Mouse (Mus musculus): ENCODE data around the gene Tmco1. TPM values are rescaled to one million over a fixed set of nuclear protein-coding genes. Genes with fewer than 3 reads are reported as not detected.
A peak's percentile ranks its signal among the peaks of the same experiment; 100 is the strongest.
"Not testable (repeated sequence)": the region's sequence is repeated elsewhere in the genome, so short reads cannot be mapped to it uniquely, and the experiment has no call there.

Tmco1 gene
- polyA plus RNA-seq, 1 experiment from 2014 or later: 72.7 TPM

DNA sequence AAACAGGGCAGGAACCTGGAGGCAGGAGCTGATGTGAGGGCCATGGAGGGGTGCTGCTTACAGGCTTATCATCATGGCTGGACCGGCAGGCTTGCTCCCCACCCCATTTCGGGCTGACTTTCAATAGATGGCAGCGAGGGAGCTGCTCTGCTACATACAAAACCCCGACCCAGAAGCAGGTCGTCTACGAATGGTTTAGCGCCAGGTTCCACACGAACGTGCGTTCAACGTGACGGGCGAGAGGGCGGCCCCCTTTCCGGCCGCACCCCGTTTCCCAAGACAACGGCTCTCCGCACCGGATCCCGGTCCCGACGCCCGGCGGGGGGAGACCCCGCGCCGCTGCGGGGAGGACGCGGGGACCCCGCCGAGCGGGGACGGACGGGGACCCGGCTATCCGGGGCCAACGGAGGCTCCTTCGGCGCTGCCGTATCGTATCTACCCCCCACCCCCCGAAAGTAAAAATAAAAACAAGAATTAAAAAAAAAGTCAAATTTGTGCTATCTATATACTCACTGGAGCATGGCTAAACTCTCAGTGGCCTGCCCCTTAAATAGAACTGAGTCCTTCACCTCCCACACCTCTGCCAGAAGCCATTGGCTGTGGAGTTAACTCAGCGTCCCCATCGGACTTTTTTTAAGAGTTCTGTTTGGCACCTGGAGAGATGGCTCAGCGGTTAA lies 32.1 kb downstream of the Tmco1 start:
- WGBS: 1% methylated on average over 41 of the region's 47 CpGs
- H3K9me3 ChIP-seq (ENCODE audit: control insufficient read depth, low read length): no peaks in the 10 kb centered on the region
- peak overlapping the region; percentile 58 for H3K9ac ChIP-seq (ENCODE audit: low read depth, low read length)
- 0 out of 2 replicates have a peak, but pooled peaks cover 2% of the 10 kb centered on the region for H3K27me3 ChIP-seq (replicated peaks; ENCODE audit: control insufficient read depth, insufficient read depth, low read length)
- H3K36me3 ChIP-seq (ENCODE audit: control insufficient read depth, insufficient read depth, low read length): no peaks in the 10 kb centered on the region
- peak overlapping the region; percentile 79 for H3K4me2 ChIP-seq (ENCODE audit: low read length)
- H3K4me3 ChIP-seq (ENCODE audit: low read length): peak overlapping the region; percentile 46
- ATAC-seq: peak; percentile 28; the same call in 1 of the 2 replicates
- no peaks in the 10 kb centered on the region for H3K4me1 ChIP-seq (ENCODE audit: control insufficient read depth, insufficient read depth, low read depth, low read length)
- H3K27ac ChIP-seq (ENCODE audit: low read depth, low read length): no peak overlapping the region

DNA sequence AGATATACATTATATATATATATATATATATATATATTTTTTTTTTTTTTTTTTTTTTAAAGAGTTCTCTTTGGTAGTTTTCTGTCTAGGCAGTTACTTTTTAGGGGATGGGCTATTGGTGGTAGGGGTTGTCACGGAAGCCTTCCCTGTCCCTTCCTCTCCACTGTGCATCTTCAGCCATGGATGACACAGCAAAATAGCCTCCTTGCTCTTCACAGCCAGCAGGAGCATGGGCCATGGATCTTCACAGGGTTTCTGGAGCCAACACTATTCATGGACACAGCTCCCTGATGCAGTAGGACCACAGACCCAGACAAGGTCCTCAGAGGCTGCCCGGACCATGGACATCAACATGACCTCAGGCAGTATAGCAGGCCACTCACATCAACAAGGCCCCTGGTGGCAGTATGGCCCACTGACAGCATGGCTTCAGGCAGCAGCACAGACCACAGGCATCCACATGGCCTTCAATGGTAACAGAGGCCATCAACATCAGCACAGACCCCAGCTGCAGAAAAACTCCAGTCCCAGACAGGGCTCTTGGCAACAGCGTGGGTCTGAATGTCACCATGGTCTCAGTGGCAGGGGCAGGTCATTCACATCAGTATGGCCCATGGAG lies 32.8 kb downstream of the Tmco1 start:
- Histone ChIP-seq H3K9me3 (ENCODE audit: control insufficient read depth, low read length) (no peaks in the 10 kb centered on the region), H3K4me2 (ENCODE audit: low read length) (no peak overlapping the region), H3K4me1 (ENCODE audit: control insufficient read depth, insufficient read depth, low read depth, low read length) (no peaks in the 10 kb centered on the region), H3K27ac (ENCODE audit: low read depth, low read length) (no peak overlapping the region), H3K27me3 (replicated peaks; ENCODE audit: control insufficient read depth, insufficient read depth, low read length) (0 out of 2 replicates have a peak, but pooled peaks cover 2% of the 10 kb centered on the region), H3K4me3 (ENCODE audit: low read length) (no peak overlapping the region), H3K9ac (ENCODE audit: low read depth, low read length) (no peak overlapping the region), H3K36me3 (ENCODE audit: control insufficient read depth, insufficient read depth, low read length) (no peaks in the 10 kb centered on the region)
- WGBS: 90% methylated on average over 3 of the region's 3 CpGs
- ATAC-seq: peak; percentile 16; the same call in 1 of the 2 replicates

DNA sequence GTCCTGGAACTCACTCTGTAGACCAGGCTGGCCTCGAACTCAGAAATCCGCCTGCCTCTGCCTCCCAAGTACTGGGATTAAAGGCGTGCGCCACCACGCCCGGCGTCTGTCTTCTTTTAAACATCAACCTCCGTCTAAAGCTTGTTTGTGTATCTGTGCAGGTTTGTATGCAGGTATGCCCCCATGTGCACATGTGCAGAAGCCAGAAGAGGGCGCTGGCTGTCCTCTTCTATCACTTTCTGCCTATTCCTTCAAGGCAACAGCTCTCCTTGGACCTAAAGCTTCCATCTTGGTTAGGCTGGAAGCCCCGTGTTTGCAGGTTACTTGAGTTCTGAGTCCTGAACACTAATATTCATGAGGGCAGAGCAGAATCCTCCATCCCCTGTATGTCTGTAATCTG lies 34.7 kb downstream of the Tmco1 start:
- Histone ChIP-seq H3K27ac (ENCODE audit: low read depth, low read length) (no peak overlapping the region), H3K4me3 (ENCODE audit: low read length) (no peak overlapping the region), H3K27me3 (replicated peaks; ENCODE audit: control insufficient read depth, insufficient read depth, low read length) (0 out of 2 replicates have a peak, but pooled peaks cover 2% of the 10 kb centered on the region), H3K4me2 (ENCODE audit: low read length) (no peak overlapping the region), H3K9ac (ENCODE audit: low read depth, low read length) (no peak overlapping the region), H3K36me3 (ENCODE audit: control insufficient read depth, insufficient read depth, low read length) (no peaks in the 10 kb centered on the region), H3K9me3 (ENCODE audit: control insufficient read depth, low read length) (no peaks in the 10 kb centered on the region), H3K4me1 (ENCODE audit: control insufficient read depth, insufficient read depth, low read depth, low read length) (no peaks in the 10 kb centered on the region)
- no peak for ATAC-seq
- 89% methylated on average over 9 of the region's 10 CpGs for WGBS

DNA sequence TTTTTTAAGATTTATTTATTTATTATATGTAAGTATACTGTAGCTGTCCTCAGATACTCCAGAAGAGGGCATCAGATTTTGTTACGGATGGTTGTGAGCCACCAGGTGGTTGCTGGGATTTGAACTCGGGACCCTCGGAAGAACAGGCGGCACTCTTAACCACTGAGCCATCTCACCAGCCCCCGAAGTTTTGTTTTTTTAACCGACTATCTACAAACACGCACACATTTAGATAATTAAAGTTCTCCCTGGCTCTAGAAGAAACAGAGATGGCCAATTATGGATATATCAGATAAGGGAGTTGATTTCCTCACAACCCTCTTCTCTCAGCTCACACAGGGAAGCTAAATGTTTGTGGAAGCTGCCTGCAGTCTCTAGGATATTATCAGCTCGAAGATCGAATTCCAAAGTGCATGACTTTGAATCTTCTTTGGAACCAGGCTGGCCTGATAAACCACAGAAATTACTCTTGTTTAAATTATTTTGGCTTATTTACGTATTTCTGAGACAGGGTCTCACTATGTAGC lies 37.9 kb downstream of the Tmco1 start:
- not testable (repeated sequence) for ATAC-seq; H3K36me3 ChIP-seq (ENCODE audit: control insufficient read depth, insufficient read depth, low read length); H3K9ac ChIP-seq (ENCODE audit: low read depth, low read length); H3K4me2 ChIP-seq (ENCODE audit: low read length); H3K27ac ChIP-seq (ENCODE audit: low read depth, low read length); H3K4me1 ChIP-seq (ENCODE audit: control insufficient read depth, insufficient read depth, low read depth, low read length); H3K9me3 ChIP-seq (ENCODE audit: control insufficient read depth, low read length); H3K27me3 ChIP-seq (replicated peaks; ENCODE audit: control insufficient read depth, insufficient read depth, low read length); H3K4me3 ChIP-seq (ENCODE audit: low read length)
- 92% methylated on average over 10 of the region's 10 CpGs for WGBS

DNA sequence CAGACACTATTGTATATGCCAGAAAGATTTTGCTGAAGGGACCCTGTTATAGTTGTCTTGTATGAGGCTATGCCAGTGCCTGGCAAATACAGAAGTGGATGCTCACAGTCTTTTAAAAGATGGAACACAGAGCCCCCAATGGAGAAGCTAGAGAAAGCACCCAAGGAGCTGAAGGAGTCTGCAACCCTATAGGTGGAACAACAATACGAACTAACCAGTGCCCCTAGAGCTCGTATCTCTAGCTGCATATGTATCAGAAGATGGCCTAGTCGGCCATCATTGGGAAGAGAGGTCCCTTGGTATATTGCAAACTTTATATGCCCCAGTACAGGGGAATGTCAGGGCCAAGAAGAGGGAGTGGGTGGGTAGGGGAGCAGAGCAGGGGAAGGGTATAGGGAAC lies 41.0 kb downstream of the Tmco1 start:
- not testable (repeated sequence) for H3K9me3 ChIP-seq (ENCODE audit: control insufficient read depth, low read length); H3K27ac ChIP-seq (ENCODE audit: low read depth, low read length); H3K9ac ChIP-seq (ENCODE audit: low read depth, low read length); H3K36me3 ChIP-seq (ENCODE audit: control insufficient read depth, insufficient read depth, low read length); ATAC-seq; H3K27me3 ChIP-seq (replicated peaks; ENCODE audit: control insufficient read depth, insufficient read depth, low read length); H3K4me1 ChIP-seq (ENCODE audit: control insufficient read depth, insufficient read depth, low read depth, low read length); H3K4me3 ChIP-seq (ENCODE audit: low read length); H3K4me2 ChIP-seq (ENCODE audit: low read length)
- WGBS: 55% methylated on average over 3 of the region's 3 CpGs

DNA sequence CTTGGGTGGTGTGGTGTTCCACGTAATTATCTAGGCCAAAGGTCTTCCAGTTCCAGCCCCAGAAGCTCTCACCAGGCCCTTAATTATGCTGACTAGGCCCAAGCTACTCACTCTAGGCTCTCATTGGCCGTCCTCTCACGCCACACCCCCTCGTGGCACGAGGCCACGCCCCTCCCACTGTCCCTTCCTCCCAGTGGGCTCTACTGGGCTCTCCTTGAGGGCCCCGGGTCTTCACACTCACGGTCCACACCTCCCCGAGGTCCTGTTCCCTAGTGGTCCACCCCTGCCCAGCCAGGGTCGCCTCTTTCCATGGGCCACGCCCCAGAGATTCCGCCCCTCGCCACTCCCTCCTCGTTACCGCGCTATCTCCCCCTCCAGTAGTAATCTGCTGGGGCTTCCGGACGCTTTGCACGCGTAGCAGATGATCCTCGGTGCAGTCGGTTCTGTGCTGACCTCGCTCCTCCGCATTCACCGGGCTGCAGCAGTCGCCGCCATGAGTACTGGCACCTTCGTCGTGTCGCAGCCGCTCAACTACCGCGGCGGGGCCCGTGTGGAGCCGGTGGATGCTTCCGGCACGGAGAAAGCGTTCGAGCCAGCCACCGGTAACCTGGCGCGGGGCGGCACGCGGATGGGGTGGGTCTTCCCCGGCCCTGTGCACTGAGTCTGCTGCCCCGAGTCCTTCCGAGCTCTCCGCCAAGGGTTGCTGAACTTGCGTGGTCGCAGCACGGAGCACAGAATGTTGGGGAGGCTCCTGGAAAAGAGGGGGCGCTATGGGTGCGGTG lies 41.8 kb downstream of the Tmco1 start, which contains the start of gene Aldh9a1:
Aldh9a1 (plus strand) TSS at position 177 of the 782 bp plus-strand sequence.
- under 1% methylated on average over 55 of the region's 55 CpGs for WGBS
- Histone ChIP-seq H3K4me3 (ENCODE audit: low read length) (peak within 1 kb of the TSS; percentile 88), H3K4me2 (ENCODE audit: low read length) (peak within 1 kb of the TSS; percentile 68), H3K27ac (ENCODE audit: low read depth, low read length) (peak within 1 kb of the TSS; percentile 91), H3K9ac (ENCODE audit: low read depth, low read length) (peak within 1 kb of the TSS; percentile 86), H3K9me3 (ENCODE audit: control insufficient read depth, low read length) (no peaks in the 10 kb centered on the region), H3K36me3 (ENCODE audit: control insufficient read depth, insufficient read depth, low read length) (peaks cover 4% of the 10 kb centered on the region; the same call in 1 of the 2 replicates), H3K27me3 (replicated peaks; ENCODE audit: control insufficient read depth, insufficient read depth, low read length) (no peaks in the 10 kb centered on the region), H3K4me1 (ENCODE audit: control insufficient read depth, insufficient read depth, low read depth, low read length) (peaks cover 6% of the 10 kb centered on the region)
- ATAC-seq: peak; percentile 98

DNA sequence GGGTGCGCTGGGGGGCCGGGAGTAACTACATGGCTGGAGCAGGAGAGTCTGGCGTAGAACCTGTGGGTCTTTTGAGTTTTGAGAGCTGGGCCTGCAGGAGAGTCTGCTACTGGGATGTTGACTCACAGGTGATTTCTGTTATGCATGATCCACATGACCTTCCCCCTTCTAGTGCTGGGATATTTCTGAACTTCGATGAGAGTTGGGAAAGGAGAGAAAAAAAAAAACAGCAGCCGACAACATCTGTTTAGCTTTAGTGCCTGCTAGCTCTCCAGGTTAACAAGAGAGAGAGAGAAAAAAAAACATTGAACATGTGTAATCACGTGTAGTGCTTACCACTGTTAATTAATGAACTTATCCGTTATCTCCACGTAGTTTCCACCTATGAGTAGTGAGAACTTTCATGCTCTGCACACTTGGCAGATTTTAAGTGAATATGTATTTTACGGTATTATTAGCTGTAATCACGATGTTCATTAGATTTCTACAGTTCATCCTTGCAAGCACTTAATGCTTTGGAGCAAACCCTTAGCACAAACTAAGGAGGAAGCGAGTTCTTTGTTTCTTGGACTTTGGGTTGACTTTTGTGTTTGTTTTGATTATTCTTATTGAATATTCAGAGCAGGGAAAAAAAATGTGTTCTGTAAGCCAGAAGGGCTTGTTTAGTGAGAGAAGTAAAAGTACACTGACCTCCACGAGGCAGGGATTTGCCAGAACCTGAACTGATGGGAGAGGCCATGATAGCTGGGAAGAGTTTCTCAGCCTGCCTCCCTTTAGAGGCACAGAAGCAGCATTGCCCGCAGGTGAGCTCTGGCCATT lies 42.6 kb downstream of the Tmco1 start:
- Histone ChIP-seq H3K4me2 (ENCODE audit: low read length) (peak overlapping the region; percentile 68), H3K27me3 (replicated peaks; ENCODE audit: control insufficient read depth, insufficient read depth, low read length) (no peaks in the 10 kb centered on the region), H3K4me3 (ENCODE audit: low read length) (peak overlapping the region; percentile 88), H3K9me3 (ENCODE audit: control insufficient read depth, low read length) (no peaks in the 10 kb centered on the region), H3K4me1 (ENCODE audit: control insufficient read depth, insufficient read depth, low read depth, low read length) (peaks cover 6% of the 10 kb centered on the region), H3K27ac (ENCODE audit: low read depth, low read length) (peak overlapping the region; percentile 91; the same call in 1 of the 2 replicates), H3K36me3 (ENCODE audit: control insufficient read depth, insufficient read depth, low read length) (peaks cover 8% of the 10 kb centered on the region), H3K9ac (ENCODE audit: low read depth, low read length) (peak overlapping the region; percentile 86)
- ATAC-seq: no peak
- 32% methylated on average over 13 of the region's 13 CpGs for WGBS

DNA sequence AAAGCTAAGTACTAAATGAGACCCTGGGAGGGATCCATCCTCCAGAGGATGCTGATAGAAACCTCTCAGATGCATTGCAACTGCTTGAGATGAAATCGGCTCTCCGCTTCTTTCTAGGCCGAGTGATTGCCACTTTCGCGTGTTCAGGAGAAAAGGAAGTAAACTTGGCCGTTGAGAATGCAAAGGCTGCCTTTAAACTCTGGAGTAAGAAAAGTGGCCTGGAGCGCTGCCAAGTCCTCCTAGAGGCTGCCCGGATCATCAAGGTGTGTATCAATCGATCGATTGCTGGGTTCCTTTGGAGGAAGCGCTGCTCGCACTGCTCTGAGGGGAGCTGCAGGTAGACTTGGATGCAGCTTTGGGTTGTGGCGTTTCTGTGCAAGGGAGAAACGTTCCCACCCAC lies 44.2 kb downstream of the Tmco1 start:
- peaks cover 10% of the 10 kb centered on the region for H3K36me3 ChIP-seq (ENCODE audit: control insufficient read depth, insufficient read depth, low read length)
- H3K27ac ChIP-seq (ENCODE audit: low read depth, low read length): no peak overlapping the region
- 93% methylated on average over 14 of the region's 14 CpGs for WGBS

More for the DNA sequence above, 44.2 kb downstream of the Tmco1 start:
- no peaks in the 10 kb centered on the region for H3K9me3 ChIP-seq (ENCODE audit: control insufficient read depth, low read length)
- H3K4me3 ChIP-seq (ENCODE audit: low read length): no peak overlapping the region
- ATAC-seq: no peak
- H3K4me1 ChIP-seq (ENCODE audit: control insufficient read depth, insufficient read depth, low read depth, low read length): peaks cover 6% of the 10 kb centered on the region
- no peaks in the 10 kb centered on the region for H3K27me3 ChIP-seq (replicated peaks; ENCODE audit: control insufficient read depth, insufficient read depth, low read length)
- no peak overlapping the region for H3K9ac ChIP-seq (ENCODE audit: low read depth, low read length)
- no peak overlapping the region for H3K4me2 ChIP-seq (ENCODE audit: low read length)
